Mouse (Mus musculus) cerebellum, adult (tissue): ENCODE data around the gene Rab6b.

Source experiments
- ATAC-seq: cut with Nextera tagmentation; 2 replicates; pipeline ENCODE4 v1.9.2; 2017; ENCODE audit warnings: mild to moderate bottlenecking, moderate library complexity, mixed read lengths; ENCODE audit not compliant: insufficient number of reproducible peaks, low FRiP score, low TSS enrichment

Rab6b gene

GRCm38 (mm10) chr9:103234059-103234458 is 122.5 kb downstream of the Rab6b start:
- no peak for ATAC-seq

- no peak for ATAC-seq
Observed at GRCm38 (mm10) chr9:103234565-103235165, 123.1 kb downstream of the Rab6b start.
